Mouse (Mus musculus) hindbrain, postnatal 0 days (tissue): ENCODE results near the gene Cdk4. TPM values are rescaled to one million over a fixed set of nuclear protein-coding genes. Genes with fewer than 3 reads are reported as not detected.

Experiments
- ATAC-seq: fragments of 200-750 bp; cut with Nextera tagmentation; 2 replicates; pipeline ENCODE4 v1.8.0; 2017; ENCODE audit warnings: mild to moderate bottlenecking, moderate TSS enrichment, moderate library complexity
- DNase-seq: peaks from one replicate; pipeline ENCODE4 v3.0.0-alpha.2; 2015; ENCODE audit warnings: low spot score
- H3K27ac ChIP-seq: fragments of 300-500 bp; sonication (generic); 2 replicates; pipeline ENCODE4 v1.5.1; 2014; ENCODE audit warnings: mild to moderate bottlenecking
- H3K27me3 ChIP-seq: fragments of 300-500 bp; sonication (generic); 2 replicates; pipeline ENCODE4 v1.6.1; 2014; ENCODE audit warnings: low read length, mixed read lengths; ENCODE audit not compliant: insufficient read depth
- H3K36me3 ChIP-seq: fragments of 300-500 bp; sonication (generic); 2 replicates; pipeline ENCODE4 v1.6.1; 2014; ENCODE audit warnings: low read length, mixed read lengths; ENCODE audit not compliant: insufficient read depth
- H3K4me1 ChIP-seq: fragments of 300-500 bp; sonication (generic); 2 replicates; pipeline ENCODE4 v1.6.1; 2014; ENCODE audit warnings: antibody characterized with exemption, low read length, mixed read lengths; ENCODE audit not compliant: insufficient read depth
- H3K4me2 ChIP-seq: fragments of 300-500 bp; sonication (generic); 2 replicates; pipeline ENCODE4 v1.6.1; 2014; ENCODE audit warnings: low read depth, mild to moderate bottlenecking, low read length, moderate library complexity, mixed read lengths
- H3K4me3 ChIP-seq: fragments of 300-500 bp; sonication (generic); 2 replicates; pipeline ENCODE4 v1.5.1; 2014; ENCODE audit warnings: low read length
- H3K9ac ChIP-seq: fragments of 300-500 bp; sonication (generic); replicated peaks from 2 replicates; pipeline ENCODE4 v1.6.1; 2014; ENCODE audit warnings: mild to moderate bottlenecking, low read length, moderate library complexity, mixed read lengths
- H3K9me3 ChIP-seq: fragments of 300-500 bp; sonication (generic); 2 replicates; pipeline ENCODE4 v1.6.1; 2016; ENCODE audit warnings: low read length, mixed read lengths
- CTCF ChIP-seq: IDR thresholded peaks from 2 replicates; pipeline ENCODE4 v1.5.1; 2016; ENCODE audit warnings: antibody characterized with exemption, control low read depth, low read depth
- WGBS: fragments of 180-500 bp; shearing (Covaris S2); extraction: QIAGEN DNeasy Blood & Tissue Kit; methylation state at CpG from one replicate; pipeline ENCODE4 v1.1.7; 2014; 5-methylcytosine and 5-hydroxymethylcytosine counted together
- polyA plus RNA-seq: library from polyadenylated mRNA; unstranded; fragments of >200 nt; fragmentation: Nextera tagmentation; extraction: Ambion mirVana; gene quantifications from 2 replicates; pipeline ENCODE4 v1.2.1, GENCODE M21; 2015
- total RNA-seq: library from RNA; depleted of rRNA; stranded (reverse); fragments of >200 nt; gene quantifications from 2 replicates; pipeline ENCODE4 v1.2.3, GENCODE M21; 2014

Cdk4 gene
- total and polyA plus RNA-seq, 2 experiments from 2014 or later: 519 to 524 TPM

DNA sequence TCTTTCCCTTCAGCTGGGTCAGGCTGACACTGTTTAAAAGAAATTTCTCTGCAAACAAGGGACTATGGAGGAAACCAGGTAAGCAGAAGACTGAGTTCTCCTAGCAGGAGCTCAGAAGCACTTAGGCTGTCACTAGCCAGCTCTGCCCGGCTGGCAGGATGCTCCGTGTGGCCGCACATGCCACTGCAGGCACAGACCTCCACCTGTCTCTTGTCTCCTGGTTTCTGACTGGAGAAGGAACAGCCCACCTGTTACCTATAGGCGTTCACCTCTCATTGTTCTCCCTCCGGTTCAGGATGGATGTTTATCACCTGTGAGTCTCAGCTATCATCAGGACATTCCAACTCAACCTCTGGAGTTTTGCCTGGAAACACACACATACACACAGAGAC is 20.6 kb downstream of the Cdk4 start:
- WGBS: 49% methylated on average over 5 of the region's 5 CpGs
- ATAC-seq (no peak), DNase-seq (peak; percentile 50)
- H3K4me2 ChIP-seq: no peak overlapping the region
- H3K27ac ChIP-seq: no peak overlapping the region
- H3K36me3 ChIP-seq: peaks cover 23% of the 10 kb centered on the region; the same call in 1 of the 2 replicates
- H3K4me3 ChIP-seq: no peak overlapping the region
- H3K9me3 ChIP-seq: no peaks in the 10 kb centered on the region
- TF ChIP-seq CTCF: peak; percentile 49
- H3K27me3 ChIP-seq: no peaks in the 10 kb centered on the region
- no peak overlapping the region for H3K9ac ChIP-seq
- peaks cover 14% of the 10 kb centered on the region for H3K4me1 ChIP-seq

DNA sequence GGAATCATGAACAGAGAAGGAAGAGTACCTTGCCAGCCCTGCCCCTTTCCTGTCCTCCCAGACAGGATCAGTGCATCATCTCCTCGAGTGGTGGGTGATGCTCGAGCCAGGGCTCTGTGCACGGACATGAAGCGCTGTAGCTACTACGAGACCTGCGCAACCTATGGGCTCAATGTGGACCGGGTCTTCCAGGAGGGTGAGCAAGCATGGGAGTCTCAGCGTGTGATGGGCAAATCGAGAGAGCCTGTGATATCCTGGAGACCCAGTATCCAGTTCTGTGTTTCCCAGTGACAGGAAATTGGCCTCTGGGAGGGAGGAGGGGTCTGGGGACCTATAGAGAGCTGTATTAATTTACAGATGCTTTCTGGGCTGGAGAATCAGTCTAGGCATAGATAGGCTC is 21.7 kb downstream of the Cdk4 start:
- no peak for TF ChIP-seq CTCF
- no peak for ATAC-seq
- WGBS: 80% methylated on average over 9 of the region's 9 CpGs
- H3K27ac ChIP-seq: no peak overlapping the region
- H3K9me3 ChIP-seq: no peaks in the 10 kb centered on the region
- peaks cover 14% of the 10 kb centered on the region for H3K4me1 ChIP-seq
- H3K4me3 ChIP-seq: no peak overlapping the region
- no peak overlapping the region for H3K9ac ChIP-seq
- H3K36me3 ChIP-seq: peaks cover 23% of the 10 kb centered on the region; the same call in 1 of the 2 replicates
- H3K4me2 ChIP-seq: no peak overlapping the region
- H3K27me3 ChIP-seq: no peaks in the 10 kb centered on the region
- DNase-seq: no peak

DNA sequence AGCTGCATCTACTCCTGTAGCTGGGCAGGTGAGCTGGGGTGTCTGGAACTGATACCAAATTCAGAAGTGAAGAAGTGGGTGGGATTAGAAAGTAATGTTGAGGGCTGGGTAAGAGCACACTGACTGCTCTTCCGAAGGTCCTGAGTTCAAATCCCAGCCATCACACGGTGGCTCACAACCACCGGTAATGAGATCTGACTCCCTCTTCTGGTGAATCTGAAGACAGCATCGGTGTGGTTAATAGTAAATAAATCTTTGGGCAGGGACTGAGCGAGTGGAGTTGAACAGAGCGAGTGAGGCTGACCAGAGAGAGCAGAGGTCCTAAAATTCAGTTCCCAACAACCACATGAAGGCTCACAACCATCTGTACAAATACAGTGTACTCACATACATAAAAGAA is 22.3 kb downstream of the Cdk4 start:
- Histone ChIP-seq H3K9me3 (no peaks in the 10 kb centered on the region), H3K4me3 (no peak overlapping the region), H3K27me3 (no peaks in the 10 kb centered on the region), H3K9ac (no peak overlapping the region), H3K4me2 (no peak overlapping the region), H3K36me3 (peaks cover 23% of the 10 kb centered on the region; the same call in 1 of the 2 replicates), H3K27ac (no peak overlapping the region), H3K4me1 (peaks cover 9% of the 10 kb centered on the region)
- 77% methylated on average over 6 of the region's 6 CpGs for WGBS
- DNase-seq: no peak
- no peak for ATAC-seq
- peak; percentile 37 for TF ChIP-seq CTCF

- DNase-seq (peak; percentile 67), ATAC-seq (0 out of 2 replicates have a peak, but pooled peaks have one; percentile 2)
- Histone ChIP-seq H3K4me1 (peaks cover 6% of the 10 kb centered on the region), H3K36me3 (peaks cover 10% of the 10 kb centered on the region; the same call in 1 of the 2 replicates), H3K9me3 (no peaks in the 10 kb centered on the region), H3K4me3 (peak overlapping the region; percentile 21), H3K27ac (peak overlapping the region; percentile 36; the same call in 1 of the 2 replicates), H3K4me2 (peak overlapping the region; percentile 49), H3K27me3 (no peaks in the 10 kb centered on the region), H3K9ac (peak overlapping the region; percentile 28; the same call in 1 of the 2 replicates)
- no peak for TF ChIP-seq CTCF
- 12% methylated on average over 57 of the region's 57 CpGs for WGBS
Observed at GRCm38 (mm10) chr10:127090560-127091411, 27.5 kb downstream of the Cdk4 start.

DNA sequence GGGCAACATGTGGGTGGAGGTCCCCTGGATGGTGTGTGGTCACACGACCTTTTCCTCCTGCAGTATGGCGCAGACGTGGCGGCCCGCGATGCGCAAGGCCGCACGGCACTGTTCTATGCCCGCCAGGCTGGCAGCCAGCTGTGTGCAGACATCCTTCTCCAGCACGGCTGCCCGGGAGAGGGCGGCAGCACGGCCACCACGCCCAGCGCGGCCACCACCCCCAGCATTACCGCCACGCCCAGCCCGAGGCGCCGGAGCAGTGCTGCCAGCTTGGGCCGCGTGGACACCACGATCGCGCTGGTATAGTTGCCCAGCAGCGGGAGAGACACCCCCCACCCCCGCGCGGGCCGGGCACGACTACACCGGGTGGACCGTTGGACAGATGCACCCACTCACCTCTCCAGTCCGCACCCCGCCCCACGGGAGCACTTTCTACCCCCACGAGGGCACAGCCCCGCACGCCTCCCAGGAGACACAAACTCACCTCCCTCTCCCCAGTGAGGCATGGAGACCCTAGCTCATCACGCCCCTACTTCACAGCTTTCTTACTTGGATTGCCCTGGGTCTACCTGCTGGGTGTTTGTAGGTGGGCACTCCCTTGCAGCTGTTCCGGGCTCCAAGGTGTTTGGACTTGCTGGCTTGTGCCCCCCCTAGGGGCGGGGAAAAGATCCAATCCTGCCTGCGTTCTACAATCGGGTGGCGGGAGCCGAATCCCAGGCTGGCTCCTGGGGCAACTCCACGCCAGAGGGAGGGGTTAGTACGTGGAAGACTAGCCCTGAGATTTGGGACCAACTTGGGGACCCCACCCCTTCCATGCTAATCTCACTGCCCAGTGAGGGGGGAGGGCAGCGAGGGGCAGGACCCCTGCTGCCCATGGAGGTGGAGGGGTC is 28.4 kb downstream of the Cdk4 start:
- DNase-seq (peak; percentile 57), ATAC-seq (peak; percentile 33)
- no peaks in the 10 kb centered on the region for H3K9me3 ChIP-seq
- WGBS: 10% methylated on average over 48 of the region's 51 CpGs
- 0 out of 2 replicates have a peak overlapping the region, but pooled peaks have one; percentile 36 for H3K27ac ChIP-seq
- peak overlapping the region; percentile 49 for H3K4me2 ChIP-seq
- peaks cover 17% of the 10 kb centered on the region; the same call in 1 of the 2 replicates for H3K36me3 ChIP-seq
- peaks cover 6% of the 10 kb centered on the region for H3K4me1 ChIP-seq
- peak overlapping the region; percentile 28; the same call in 1 of the 2 replicates for H3K9ac ChIP-seq
- no peak; the same call in 1 of the 2 replicates for TF ChIP-seq CTCF
- no peaks in the 10 kb centered on the region for H3K27me3 ChIP-seq
- H3K4me3 ChIP-seq: peak overlapping the region; percentile 21

GRCm38 (mm10) chr10:127092742-127093141 is 29.4 kb downstream of the Cdk4 start:
- no peak for TF ChIP-seq CTCF
- H3K4me2 ChIP-seq: no peak overlapping the region
- no peaks in the 10 kb centered on the region for H3K27me3 ChIP-seq
- peaks cover 20% of the 10 kb centered on the region for H3K36me3 ChIP-seq
- peaks cover 6% of the 10 kb centered on the region for H3K4me1 ChIP-seq
- H3K9ac ChIP-seq: no peak overlapping the region
- DNase-seq: no peak
- WGBS: 56% methylated on average over 4 of the region's 4 CpGs
- no peak overlapping the region for H3K27ac ChIP-seq
- no peak overlapping the region for H3K4me3 ChIP-seq
- no peak for ATAC-seq
- no peaks in the 10 kb centered on the region for H3K9me3 ChIP-seq
